Mouse (Mus musculus): ENCODE measurements at regions not wholly inside any gene's neighbourhood (a gene's known extent, or its start where the extent isn't known, plus 50 kb on each side); places are given as distances from the start of the nearest gene placed in this dataset.
A peak's percentile ranks its signal among the peaks of the same experiment; 100 is the strongest.

- DNase-seq (ENCODE audit: low spot score in 2 of 2): no peak
These were observed 148.0 kb upstream of the Klf6 start for GRCm38 (mm10) chr13:5713195-5713863.

GRCm38 (mm10) chr13:5714191-5714591 lies 147.1 kb upstream of the Klf6 start:
- no peak for DNase-seq (ENCODE audit: low spot score in 2 of 2)

- no peak for DNase-seq (ENCODE audit: low spot score in 2 of 2)
These were observed 146.5 kb upstream of the Klf6 start for GRCm38 (mm10) chr13:5714793-5715192.

- DNase-seq (ENCODE audit: low spot score in 2 of 2): no peak
These were observed 144.5 kb upstream of the Klf6 start for GRCm38 (mm10) chr13:5716749-5717148.

- DNase-seq (ENCODE audit: low spot score in 2 of 2): no peak
These were observed 138.0 kb upstream of the Klf6 start for GRCm38 (mm10) chr13:5723319-5723718.

- no peak for DNase-seq (ENCODE audit: low spot score in 2 of 2)
These were observed 136.9 kb upstream of the Klf6 start for GRCm38 (mm10) chr13:5724364-5724763.

GRCm38 (mm10) chr13:5725984-5726383 lies 135.3 kb upstream of the Klf6 start:
- no peak for DNase-seq (ENCODE audit: low spot score in 2 of 2)

- DNase-seq (ENCODE audit: low spot score in 2 of 2): no peak
These were observed 134.8 kb upstream of the Klf6 start for GRCm38 (mm10) chr13:5726446-5726845.

- DNase-seq (ENCODE audit: low spot score in 2 of 2): no peak
These were observed 133.1 kb upstream of the Klf6 start for GRCm38 (mm10) chr13:5728172-5728571.

- no peak for DNase-seq (ENCODE audit: low spot score in 2 of 2)
These were observed 132.5 kb upstream of the Klf6 start for GRCm38 (mm10) chr13:5728808-5729207.

GRCm38 (mm10) chr13:5729426-5730068 lies 131.7 kb upstream of the Klf6 start:
- DNase-seq (ENCODE audit: low spot score in 2 of 2): no peak

- no peak for DNase-seq (ENCODE audit: low spot score in 2 of 2)
These were observed 129.1 kb upstream of the Klf6 start for GRCm38 (mm10) chr13:5732206-5732605.

- no peak for DNase-seq (ENCODE audit: low spot score in 2 of 2)
These were observed 126.2 kb upstream of the Klf6 start for GRCm38 (mm10) chr13:5735027-5735624.

- DNase-seq (ENCODE audit: low spot score in 2 of 2): no peak
These were observed 124.8 kb upstream of the Klf6 start for GRCm38 (mm10) chr13:5736472-5736871.

GRCm38 (mm10) chr13:5737214-5737613 lies 124.1 kb upstream of the Klf6 start:
- DNase-seq (ENCODE audit: low spot score in 2 of 2): no peak

GRCm38 (mm10) chr13:5740805-5741204 lies 120.5 kb upstream of the Klf6 start:
- DNase-seq (ENCODE audit: low spot score in 2 of 2): no peak

- no peak for DNase-seq (ENCODE audit: low spot score in 2 of 2)
These were observed 116.3 kb upstream of the Klf6 start for GRCm38 (mm10) chr13:5744949-5745348.

- peak in 1 of 2 experiments; percentile 5 for DNase-seq (ENCODE audit: low spot score in 2 of 2)
These were observed 104.1 kb upstream of the Klf6 start for GRCm38 (mm10) chr13:5757176-5757575.

- no peak for DNase-seq (ENCODE audit: low spot score in 2 of 2)
These were observed 103.3 kb upstream of the Klf6 start for GRCm38 (mm10) chr13:5757963-5758362.

- no peak for DNase-seq (ENCODE audit: low spot score in 2 of 2)
These were observed 101.3 kb upstream of the Klf6 start for GRCm38 (mm10) chr13:5760030-5760429.

- DNase-seq (ENCODE audit: low spot score in 2 of 2): no peak
These were observed 94.9 kb upstream of the Klf6 start for GRCm38 (mm10) chr13:5766394-5766793.

- DNase-seq (ENCODE audit: low spot score in 2 of 2): no peak
These were observed 94.1 kb upstream of the Klf6 start for GRCm38 (mm10) chr13:5767202-5767601.

GRCm38 (mm10) chr13:5768699-5769098 lies 92.6 kb upstream of the Klf6 start:
- no peak for DNase-seq (ENCODE audit: low spot score in 2 of 2)

Measured in thymus, postnatal 10 days (tissue).